Mouse (Mus musculus) limb, embryonic 12.5 days (tissue): ENCODE measurements around the gene Akap13. TPM values are rescaled to one million over a fixed set of nuclear protein-coding genes. Genes with fewer than 3 reads are reported as not detected.
A peak's percentile ranks its signal among the peaks of the same experiment; 100 is the strongest.

Experiments used
- ATAC-seq: fragments of 200-750 bp; cut with Nextera tagmentation; 2 replicates; pipeline ENCODE4 v1.8.0; 2017; ENCODE audit warnings: low read depth, moderate TSS enrichment; ENCODE audit not compliant: insufficient number of reproducible peaks, insufficient read depth, low FRiP score, low TSS enrichment
- H3K27ac ChIP-seq: fragments of 300-500 bp; sonication (generic); 2 replicates; pipeline ENCODE4 v1.5.1; 2016; ENCODE audit warnings: mild to moderate bottlenecking, moderate library complexity
- H3K27me3 ChIP-seq: fragments of 300-500 bp; sonication (generic); 2 replicates; pipeline ENCODE4 v1.6.1; 2016; ENCODE audit warnings: mild to moderate bottlenecking, moderate library complexity
- H3K36me3 ChIP-seq: fragments of 300-500 bp; sonication (generic); 2 replicates; pipeline ENCODE4 v1.6.1; 2016; ENCODE audit warnings: mild to moderate bottlenecking, moderate library complexity
- H3K4me1 ChIP-seq: fragments of 300-500 bp; sonication (generic); replicated peaks from 2 replicates; pipeline ENCODE4 v1.6.1; 2016
- H3K4me2 ChIP-seq: fragments of 300-500 bp; sonication (generic); 2 replicates; pipeline ENCODE4 v1.6.1; 2016; ENCODE audit warnings: mild to moderate bottlenecking, moderate library complexity
- H3K4me3 ChIP-seq: fragments of 300-500 bp; sonication (generic); replicated peaks from 2 replicates; pipeline ENCODE4 v1.5.1; 2016; ENCODE audit warnings: mild to moderate bottlenecking
- H3K9ac ChIP-seq: fragments of 300-500 bp; sonication (generic); replicated peaks from 2 replicates; pipeline ENCODE4 v1.6.1; 2016; ENCODE audit warnings: mild to moderate bottlenecking, moderate library complexity
- H3K9me3 ChIP-seq: fragments of 300-500 bp; sonication (generic); 2 replicates; pipeline ENCODE4 v1.6.1; 2016; ENCODE audit warnings: mild to moderate bottlenecking, moderate library complexity
- WGBS: fragments of 180-500 bp; shearing (Covaris S2); methylation state at CpG from one replicate; pipeline ENCODE4 v1.1.7; 2016; 5-methylcytosine and 5-hydroxymethylcytosine counted together
- polyA plus RNA-seq: library from polyadenylated mRNA; unstranded; fragments of >200 nt; fragmentation: Nextera tagmentation; extraction: Ambion mirVana; gene quantifications from 2 replicates; pipeline ENCODE4 v1.2.1, GENCODE M21; 2016

Akap13 gene
- polyA plus RNA-seq, 1 experiment from 2014 or later = 44.9 TPM

GRCm38 (mm10) chr7:75495941-75496441 lies 40.7 kb downstream of the Akap13 start:
- H3K4me3 ChIP-seq = no peak overlapping the region
- no peak overlapping the region for H3K27ac ChIP-seq
- H3K4me2 ChIP-seq = no peak overlapping the region
- no peaks in the 10 kb centered on the region for H3K36me3 ChIP-seq
- ATAC-seq = no peak
- H3K4me1 ChIP-seq = no peaks in the 10 kb centered on the region; the same call in 1 of the 2 replicates
- H3K27me3 ChIP-seq = no peaks in the 10 kb centered on the region
- 95% methylated on average over 3 of the region's 3 CpGs for WGBS
- no peak overlapping the region for H3K9ac ChIP-seq
- H3K9me3 ChIP-seq = no peaks in the 10 kb centered on the region

- ATAC-seq = no peak
- no peaks in the 10 kb centered on the region for H3K27me3 ChIP-seq
- H3K9ac ChIP-seq = no peak overlapping the region
- H3K4me2 ChIP-seq = no peak overlapping the region
- no peaks in the 10 kb centered on the region; the same call in 1 of the 2 replicates for H3K4me1 ChIP-seq
- WGBS = 78% methylated on average over 5 of the region's 5 CpGs
- H3K9me3 ChIP-seq = no peaks in the 10 kb centered on the region
- no peaks in the 10 kb centered on the region for H3K36me3 ChIP-seq
- H3K27ac ChIP-seq = no peak overlapping the region
- no peak overlapping the region for H3K4me3 ChIP-seq
Measured at GRCm38 (mm10) chr7:75498627-75499026, 43.3 kb downstream of the Akap13 start.

GRCm38 (mm10) chr7:75499271-75499670 lies 43.9 kb downstream of the Akap13 start:
- Histone ChIP-seq H3K27ac (no peak overlapping the region), H3K9me3 (no peaks in the 10 kb centered on the region), H3K9ac (no peak overlapping the region), H3K4me1 (no peaks in the 10 kb centered on the region; the same call in 1 of the 2 replicates), H3K36me3 (no peaks in the 10 kb centered on the region), H3K4me3 (no peak overlapping the region), H3K4me2 (no peak overlapping the region), H3K27me3 (no peaks in the 10 kb centered on the region)
- WGBS = 80% methylated on average over 7 of the region's 7 CpGs
- no peak for ATAC-seq

- Histone ChIP-seq H3K4me1 (peaks cover 2% of the 10 kb centered on the region), H3K9ac (no peak overlapping the region), H3K36me3 (no peaks in the 10 kb centered on the region), H3K4me3 (no peak overlapping the region), H3K9me3 (no peaks in the 10 kb centered on the region), H3K4me2 (no peak overlapping the region), H3K27me3 (no peaks in the 10 kb centered on the region), H3K27ac (no peak overlapping the region)
- ATAC-seq = no peak
- WGBS = 87% methylated on average over 4 of the region's 4 CpGs
Measured at GRCm38 (mm10) chr7:75500164-75500563, 44.8 kb downstream of the Akap13 start.

- no peaks in the 10 kb centered on the region for H3K36me3 ChIP-seq
- H3K27ac ChIP-seq = no peak overlapping the region
- 89% methylated on average over 4 of the region's 4 CpGs for WGBS
- H3K4me3 ChIP-seq = no peak overlapping the region
- H3K27me3 ChIP-seq = no peaks in the 10 kb centered on the region
- no peak overlapping the region for H3K4me2 ChIP-seq
- no peak for ATAC-seq
- H3K9ac ChIP-seq = no peak overlapping the region
- H3K9me3 ChIP-seq = no peaks in the 10 kb centered on the region
- H3K4me1 ChIP-seq = peaks cover 3% of the 10 kb centered on the region
Measured at GRCm38 (mm10) chr7:75500793-75501192, 45.5 kb downstream of the Akap13 start.

- H3K4me1 ChIP-seq = peaks cover 10% of the 10 kb centered on the region; the same call in 1 of the 2 replicates
- H3K27me3 ChIP-seq = no peaks in the 10 kb centered on the region
- H3K36me3 ChIP-seq = no peaks in the 10 kb centered on the region
- H3K4me3 ChIP-seq = no peak overlapping the region
- ATAC-seq = no peak
- 76% methylated on average over 2 of the region's 2 CpGs for WGBS
- no peak overlapping the region for H3K9ac ChIP-seq
- no peak overlapping the region for H3K4me2 ChIP-seq
- H3K27ac ChIP-seq = no peak overlapping the region
- H3K9me3 ChIP-seq = no peaks in the 10 kb centered on the region
Measured at GRCm38 (mm10) chr7:75504524-75504923, 49.2 kb downstream of the Akap13 start.

- 61% methylated on average over 4 of the region's 4 CpGs for WGBS
- no peaks in the 10 kb centered on the region for H3K36me3 ChIP-seq
- no peak overlapping the region for H3K27ac ChIP-seq
- H3K4me2 ChIP-seq = no peak overlapping the region
- ATAC-seq = no peak
- no peak overlapping the region for H3K4me3 ChIP-seq
- no peaks in the 10 kb centered on the region for H3K27me3 ChIP-seq
- peaks cover 10% of the 10 kb centered on the region; the same call in 1 of the 2 replicates for H3K4me1 ChIP-seq
- H3K9me3 ChIP-seq = no peaks in the 10 kb centered on the region
- no peak overlapping the region for H3K9ac ChIP-seq
Measured at GRCm38 (mm10) chr7:75506628-75507027, 51.3 kb downstream of the Akap13 start.

- Histone ChIP-seq H3K4me2 (no peak overlapping the region), H3K9me3 (no peaks in the 10 kb centered on the region), H3K27me3 (no peaks in the 10 kb centered on the region), H3K4me3 (no peak overlapping the region), H3K36me3 (no peaks in the 10 kb centered on the region), H3K4me1 (peaks cover 10% of the 10 kb centered on the region; the same call in 1 of the 2 replicates), H3K9ac (no peak overlapping the region), H3K27ac (no peak overlapping the region)
- 64% methylated on average over 5 of the region's 5 CpGs for WGBS
- ATAC-seq = no peak
Measured at GRCm38 (mm10) chr7:75509085-75509873, 53.9 kb downstream of the Akap13 start.

GRCm38 (mm10) chr7:75515472-75515871 lies 60.1 kb downstream of the Akap13 start:
- ATAC-seq = no peak
- no peaks in the 10 kb centered on the region for H3K9me3 ChIP-seq
- peaks cover 23% of the 10 kb centered on the region for H3K4me1 ChIP-seq
- H3K9ac ChIP-seq = no peak overlapping the region
- H3K27me3 ChIP-seq = no peaks in the 10 kb centered on the region
- no peak overlapping the region for H3K4me3 ChIP-seq
- H3K36me3 ChIP-seq = no peaks in the 10 kb centered on the region
- WGBS = 78% methylated on average over 6 of the region's 6 CpGs
- H3K27ac ChIP-seq = peak overlapping the region; percentile 9; the same call in 1 of the 2 replicates
- H3K4me2 ChIP-seq = no peak overlapping the region

- Histone ChIP-seq H3K9me3 (no peaks in the 10 kb centered on the region), H3K4me3 (no peak overlapping the region), H3K9ac (no peak overlapping the region), H3K4me1 (peaks cover 32% of the 10 kb centered on the region), H3K36me3 (no peaks in the 10 kb centered on the region), H3K4me2 (no peak overlapping the region), H3K27me3 (no peaks in the 10 kb centered on the region), H3K27ac (no peak overlapping the region)
- no peak for ATAC-seq
- 87% methylated on average over 14 of the region's 14 CpGs for WGBS
Measured at GRCm38 (mm10) chr7:75516716-75517619, 61.6 kb downstream of the Akap13 start.

GRCm38 (mm10) chr7:75520531-75520930 lies 65.2 kb downstream of the Akap13 start:
- Histone ChIP-seq H3K27ac (no peak overlapping the region), H3K4me2 (no peak overlapping the region), H3K36me3 (no peaks in the 10 kb centered on the region), H3K9ac (no peak overlapping the region), H3K27me3 (no peaks in the 10 kb centered on the region), H3K9me3 (no peaks in the 10 kb centered on the region), H3K4me3 (no peak overlapping the region), H3K4me1 (peaks cover 31% of the 10 kb centered on the region)
- WGBS = 79% methylated on average over 6 of the region's 6 CpGs
- ATAC-seq = no peak
